In the genomic region with DNA sequence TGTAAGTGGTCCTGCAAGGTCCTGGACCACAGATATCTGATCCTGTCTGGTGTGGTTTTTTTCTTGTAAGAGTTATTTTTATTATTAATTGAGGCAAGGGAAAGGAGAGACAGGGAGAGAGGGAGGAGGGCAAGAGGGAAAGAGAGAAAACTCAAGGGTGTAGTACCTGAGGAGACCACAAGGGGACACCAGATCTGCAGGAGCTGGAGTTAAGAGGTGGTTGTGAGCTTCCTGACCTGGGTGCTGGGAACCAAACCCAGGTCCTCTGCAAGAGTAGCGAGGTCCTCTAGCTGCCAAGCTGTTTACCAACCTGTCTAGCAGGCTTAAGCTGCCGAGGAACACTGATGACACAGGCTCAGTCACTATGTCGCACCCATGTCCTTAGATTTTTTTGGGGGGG, we compare ENCODE assay signal across 11 mouse cellular contexts. TPM values are rescaled to one million over a fixed set of nuclear protein-coding genes. Genes with fewer than 3 reads are reported as not detected.
DNase-seq lines count a peak whose midpoint lies in the region; ATAC-seq and TF ChIP-seq lines count a peak whose summit lies in the region.
"Had no signal": no experiment of that assay in that cellular context is flagged by ENCODE, and none has a peak within 500 bp of the region (broad histone marks: within the 10 kb centered on the region; RNA-seq: fewer than 3 reads in every experiment).

No protein-coding gene starts in this region.

- no peak overlapping the region for H3K4me3 ChIP-seq in kidney, postnatal 0 days (replicated peaks; ENCODE audit: low read depth, low read length)
- H3K4me3 ChIP-seq in testis, adult 2 months (ENCODE audit: control insufficient read depth, low read depth, low read length) = no peak overlapping the region
- H3K4me3 ChIP-seq in hindbrain, embryonic 12.5 days = no peak overlapping the region
- H3K4me3 ChIP-seq: myocyte had no signal

- ATAC-seq in kidney, postnatal 0 days (replicated peaks; ENCODE audit: low FRiP score, low read depth) = no peak
- no peak for ATAC-seq in hindbrain, embryonic 12.5 days (ENCODE audit: low FRiP score)

- peaks cover 8% of the 10 kb centered on the region; the same call in 1 of the 2 replicates for H3K4me1 ChIP-seq in kidney, postnatal 0 days (replicated peaks; ENCODE audit: insufficient read depth, low read length)
- peaks cover 4% of the 10 kb centered on the region; the same call in 1 of the 2 replicates for H3K4me1 ChIP-seq in testis, adult 2 months (ENCODE audit: control insufficient read depth, insufficient read depth, low read length)
- H3K4me1 ChIP-seq in hindbrain, embryonic 12.5 days = peaks cover 3% of the 10 kb centered on the region; the same call in 1 of the 2 replicates

- H3K27ac ChIP-seq in kidney, postnatal 0 days = no peak overlapping the region
- H3K27ac ChIP-seq in testis, adult 2 months (ENCODE audit: control insufficient read depth, insufficient read depth, low read depth, low read length) = no peak overlapping the region
- no peak overlapping the region for H3K27ac ChIP-seq in hindbrain, embryonic 12.5 days

- DNase-seq in kidney, postnatal 0 days (ENCODE audit: low spot score) = no peak
- DNase-seq in kidney, adult 18-20 months = no peak
- no peak for DNase-seq in testis, postnatal 10 days (ENCODE audit: low spot score)
- peak; percentile 19 for DNase-seq in T-cell, adult 2 months (ENCODE audit: low spot score)
- no peak for DNase-seq in right cerebral cortex, postnatal 10 days (ENCODE audit: low spot score in 2 of 2)
- DNase-seq: adrenal gland, adult 8-10 months; cerebellum, adult 11 months; thymus, postnatal 36 days had no signal

- H3K9me3 ChIP-seq in kidney, postnatal 0 days (replicated peaks; ENCODE audit: low read length) = no peaks in the 10 kb centered on the region
- H3K9me3 ChIP-seq in hindbrain, embryonic 12.5 days (replicated peaks) = peaks cover 15% of the 10 kb centered on the region

- no peak overlapping the region for H3K4me2 ChIP-seq in kidney, postnatal 0 days (ENCODE audit: low read length)
- no peak overlapping the region for H3K4me2 ChIP-seq in hindbrain, embryonic 12.5 days (replicated peaks)

- peak; percentile 53 for TF ChIP-seq CTCF in kidney, postnatal 0 days (IDR thresholded peaks at IDR 0.05; ENCODE audit: low read depth)
- TF ChIP-seq CTCF in testis, adult 2 months (IDR thresholded peaks at IDR 0.05; ENCODE audit: control insufficient read depth, insufficient read depth, insufficient replicate concordance, low read depth, low read length) = peak; percentile 65; the same call in 1 of the 2 replicates

- no peaks in the 10 kb centered on the region for H3K27me3 ChIP-seq in kidney, postnatal 0 days (ENCODE audit: insufficient read depth, low read length)
- H3K27me3 ChIP-seq in testis, adult 2 months (ENCODE audit: control insufficient read depth, insufficient read depth, low read length) = no peaks in the 10 kb centered on the region
- H3K27me3 ChIP-seq in hindbrain, embryonic 12.5 days = no peaks in the 10 kb centered on the region

- 96% methylated on average over 3 of the region's 3 CpGs for WGBS in kidney, postnatal 0 days
- WGBS in hindbrain, embryonic 12.5 days = 96% methylated on average over 3 of the region's 3 CpGs

- no peak for TF ChIP-seq POLR2A in testis, adult 2 months (IDR thresholded peaks at IDR 0.05; ENCODE audit: control insufficient read depth, low read depth, low read length)

- H3K9ac ChIP-seq in kidney, postnatal 0 days (ENCODE audit: low read depth, low read length) = no peak overlapping the region
- no peak overlapping the region for H3K9ac ChIP-seq in hindbrain, embryonic 12.5 days

- no peaks in the 10 kb centered on the region for H3K36me3 ChIP-seq in kidney, postnatal 0 days (ENCODE audit: insufficient read depth, low read length)
- no peaks in the 10 kb centered on the region for H3K36me3 ChIP-seq in testis, adult 2 months (ENCODE audit: control insufficient read depth, insufficient read depth, low read length)
- H3K36me3 ChIP-seq in hindbrain, embryonic 12.5 days = no peaks in the 10 kb centered on the region

RNA-seq across cellular contexts. Expression of a gene that starts 14.8 kb away (rescaled TPM):
- polyA plus RNA-seq in kidney, postnatal 0 days (2015; fragmentation: Nextera tagmentation; extraction: Ambion mirVana) = 304 and 348 TPM in 2 replicates
- 286 and 311 TPM in 2 replicates for polyA plus RNA-seq in testis, adult 2 months (2012; rRNA removed)
- 335 and 369 TPM in 2 replicates for polyA plus RNA-seq in hindbrain, embryonic 12.5 days (2016; fragmentation: Nextera tagmentation; extraction: Ambion mirVana)

RNA-seq across cellular contexts. Expression of a gene that starts 47.0 kb away (rescaled TPM):
- polyA plus RNA-seq in kidney, postnatal 0 days (2015; fragmentation: Nextera tagmentation; extraction: Ambion mirVana) = 796 and 875 TPM in 2 replicates
- 145 and 152 TPM in 2 replicates for polyA plus RNA-seq in testis, adult 2 months (2012; rRNA removed)
- 376 and 407 TPM in 2 replicates for polyA plus RNA-seq in hindbrain, embryonic 12.5 days (2016; fragmentation: Nextera tagmentation; extraction: Ambion mirVana)
